Mouse (Mus musculus) liver, embryonic 14.5 days (tissue): ENCODE data around the gene Gm29609.

Source experiments
- CTCF ChIP-seq: IDR thresholded peaks from 2 replicates; pipeline ENCODE4 v1.5.1; 2016; ENCODE audit warnings: antibody characterized with exemption, low read depth, control low read depth
- EP300 ChIP-seq: IDR thresholded peaks from 2 replicates; pipeline ENCODE4 v1.6.1; 2016; ENCODE audit warnings: antibody characterized with exemption, low read depth

DNA sequence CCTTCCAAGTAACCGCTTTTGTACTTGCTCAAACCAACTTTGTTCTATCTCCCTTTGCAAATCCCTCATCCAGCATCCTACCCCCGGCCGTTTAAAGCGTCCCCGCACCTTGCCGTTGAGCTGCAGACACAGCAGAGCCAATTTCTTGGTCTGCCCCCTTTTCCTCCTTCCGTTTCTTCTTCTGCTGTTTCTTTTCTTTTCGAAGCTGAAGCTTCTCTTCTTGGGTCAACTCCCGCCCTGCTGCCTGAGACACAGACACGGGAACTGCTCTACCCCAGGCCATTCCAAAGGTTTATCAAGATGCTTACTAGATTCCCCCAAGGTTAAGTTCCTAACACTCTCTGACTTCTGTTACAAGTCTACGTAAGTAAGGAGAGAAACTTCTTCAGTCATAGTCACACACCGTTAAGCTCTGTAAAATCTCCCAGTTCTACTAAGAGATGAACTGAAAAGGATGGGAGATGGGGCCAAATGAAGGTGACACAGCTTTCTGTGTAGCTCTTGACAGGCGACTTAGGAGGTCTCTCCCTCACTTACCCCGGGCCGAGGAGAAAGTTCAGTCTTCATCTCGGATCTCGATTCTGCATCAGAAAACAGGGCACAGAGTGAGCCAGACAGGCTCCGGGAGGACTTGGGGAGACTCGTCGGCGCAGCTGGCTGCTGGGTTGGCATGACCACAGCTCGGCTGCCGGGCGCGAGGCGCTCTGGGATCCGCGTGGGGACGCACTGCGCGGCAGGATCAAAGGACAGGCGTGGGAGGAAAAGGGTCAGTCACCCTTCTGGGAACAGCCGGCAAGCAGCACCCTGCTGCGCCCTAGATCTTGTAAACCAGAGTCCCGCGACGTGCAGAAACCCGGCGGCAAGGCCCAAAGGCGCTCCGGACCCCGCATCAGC is 12.6 kb upstream of the Gm29609 start:
- no peak for TF ChIP-seq CTCF
- TF ChIP-seq EP300, result no peak
